Mouse (Mus musculus): ENCODE measurements around the gene Fadd.

Gene Fadd

DNA sequence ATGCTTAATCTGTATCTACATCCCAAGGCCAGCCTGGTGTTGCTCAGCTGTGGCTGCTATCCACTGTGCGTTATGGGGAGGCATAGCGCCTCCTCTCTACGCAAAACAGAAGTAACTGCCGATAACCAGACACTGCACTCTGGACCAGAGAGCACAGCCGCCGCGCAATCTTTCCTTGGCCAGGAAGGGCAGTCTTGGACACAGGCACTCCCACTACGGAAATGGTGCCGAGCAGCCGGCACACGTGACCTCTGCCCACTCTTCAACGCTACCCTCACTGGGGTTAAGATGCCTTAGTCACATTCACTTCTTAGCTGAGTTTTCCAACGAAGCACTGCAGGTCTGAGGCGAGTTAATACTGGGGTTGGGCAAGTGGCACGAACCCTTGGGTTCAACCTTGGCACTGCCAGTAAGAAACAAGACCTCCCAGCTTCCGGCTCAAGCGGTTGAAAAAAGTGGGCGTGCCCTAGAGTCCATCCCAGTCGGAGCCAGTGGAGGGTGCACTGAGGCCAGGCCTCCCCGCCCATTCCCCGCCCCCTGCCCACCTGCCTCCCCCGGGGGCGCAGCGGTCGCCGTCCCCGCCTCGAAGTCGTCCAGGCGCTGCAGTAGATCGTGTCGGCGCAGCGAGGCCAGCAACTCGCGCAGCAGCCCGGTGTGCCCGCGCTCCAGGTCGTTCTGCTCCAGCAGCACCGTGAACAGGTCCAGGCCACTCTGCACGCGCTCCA, 542 bp downstream of the Fadd start:
- DNase-seq (ENCODE audit: low read depth, low spot score), result peak; percentile 83

DNA sequence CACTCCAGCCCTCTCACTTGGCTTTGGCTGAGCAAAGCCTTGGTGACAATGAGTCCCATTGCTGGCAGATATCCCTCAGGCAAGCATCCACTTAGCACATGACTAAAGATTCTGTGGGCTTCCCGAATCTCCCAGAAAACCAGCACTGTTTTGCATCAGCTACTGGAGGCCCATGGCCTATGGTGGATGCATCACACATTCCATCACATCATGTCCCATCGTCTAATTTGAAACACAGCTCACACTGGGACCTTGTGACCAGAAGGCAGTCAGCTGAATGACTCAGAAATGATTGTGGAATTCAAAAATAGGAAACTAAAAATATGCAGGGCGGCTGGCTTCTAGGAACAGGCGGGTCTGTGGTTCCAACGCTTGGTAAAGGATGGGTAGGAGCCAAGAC, 4.4 kb downstream of the Fadd start:
- no peak for DNase-seq (ENCODE audit: low read depth, low spot score)

DNA sequence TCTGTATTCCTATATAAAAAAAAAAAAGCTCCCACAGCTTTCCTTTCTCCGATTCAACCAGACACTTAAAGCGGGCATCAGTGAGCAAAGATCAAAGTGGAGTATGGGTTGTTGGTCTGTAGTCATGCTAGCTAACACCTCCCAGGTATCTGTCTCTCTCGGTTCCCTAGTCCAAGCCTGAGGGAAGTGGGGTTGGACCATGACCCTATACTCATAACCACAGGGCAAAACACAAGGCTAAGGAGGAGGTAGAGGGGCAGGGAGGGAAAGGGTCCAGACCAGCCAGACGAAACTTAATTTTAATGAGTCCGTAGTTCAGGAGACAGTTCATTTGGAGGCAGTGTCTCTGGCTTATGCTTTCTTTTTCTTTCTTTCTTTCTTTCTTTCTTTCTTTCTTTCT, 10.0 kb downstream of the Fadd start:
- no peak for DNase-seq (ENCODE audit: low read depth, low spot score)

DNA sequence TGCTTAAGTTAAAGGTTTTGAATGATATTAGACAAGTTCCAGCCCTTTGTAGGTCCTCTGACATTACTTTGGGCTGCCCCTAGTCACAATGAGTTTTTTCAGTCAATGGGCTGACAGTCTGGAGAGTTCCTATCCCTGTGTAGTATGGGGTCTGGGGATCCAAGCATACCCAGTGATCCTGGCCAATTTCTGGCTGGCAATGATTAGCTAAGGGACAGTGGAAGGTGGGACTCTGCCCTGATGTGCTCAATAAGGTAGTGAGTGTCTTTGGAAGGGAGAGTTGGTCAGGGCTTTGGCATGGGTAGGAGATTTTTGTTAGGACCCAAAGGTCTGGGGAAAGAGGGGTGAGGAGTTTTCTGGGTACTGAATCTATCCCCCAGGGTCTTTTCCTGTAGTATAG, 10.7 kb downstream of the Fadd start:
- no peak for DNase-seq (ENCODE audit: low read depth, low spot score)

DNA sequence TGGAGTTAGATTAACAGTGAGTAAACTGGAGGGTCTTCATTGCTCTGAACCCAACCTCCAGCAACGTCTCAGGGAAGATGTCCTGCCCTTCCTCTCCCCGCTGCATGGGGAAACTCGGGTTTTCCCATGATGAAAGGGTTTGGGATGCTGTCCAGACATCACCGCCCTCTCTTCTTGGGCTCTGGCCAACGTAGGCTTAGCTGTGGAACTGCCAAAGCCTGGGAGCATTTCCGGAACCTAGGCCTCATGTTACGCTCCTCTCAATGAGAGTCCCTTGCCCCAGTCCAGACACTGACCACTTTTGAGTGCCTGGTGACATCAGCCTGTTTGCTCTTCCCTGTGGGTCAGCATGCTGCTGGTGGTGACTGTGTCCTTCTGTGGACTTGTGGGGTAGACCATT, 12.8 kb downstream of the Fadd start:
- DNase-seq (ENCODE audit: low read depth, low spot score), result no peak

DNA sequence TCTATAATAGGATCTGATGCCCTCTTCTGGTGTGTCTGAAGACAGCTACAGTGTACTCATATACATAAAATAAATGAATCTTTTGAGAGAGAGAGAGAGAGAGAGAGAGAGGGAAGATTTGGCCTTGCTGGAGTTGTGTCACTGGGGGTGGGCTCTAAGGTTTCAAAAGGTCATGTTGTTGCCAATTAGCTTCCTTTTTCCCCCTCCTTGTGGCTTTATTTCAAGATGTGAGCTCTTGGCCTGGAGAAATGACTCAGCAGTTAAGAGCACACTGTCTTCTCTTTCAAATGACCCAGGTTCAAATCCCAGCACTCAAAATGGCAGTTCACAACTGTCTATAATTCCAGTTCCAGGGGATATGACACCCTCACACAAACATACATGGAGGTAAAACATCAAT, 14.2 kb downstream of the Fadd start:
- no peak for DNase-seq (ENCODE audit: low read depth, low spot score)

DNA sequence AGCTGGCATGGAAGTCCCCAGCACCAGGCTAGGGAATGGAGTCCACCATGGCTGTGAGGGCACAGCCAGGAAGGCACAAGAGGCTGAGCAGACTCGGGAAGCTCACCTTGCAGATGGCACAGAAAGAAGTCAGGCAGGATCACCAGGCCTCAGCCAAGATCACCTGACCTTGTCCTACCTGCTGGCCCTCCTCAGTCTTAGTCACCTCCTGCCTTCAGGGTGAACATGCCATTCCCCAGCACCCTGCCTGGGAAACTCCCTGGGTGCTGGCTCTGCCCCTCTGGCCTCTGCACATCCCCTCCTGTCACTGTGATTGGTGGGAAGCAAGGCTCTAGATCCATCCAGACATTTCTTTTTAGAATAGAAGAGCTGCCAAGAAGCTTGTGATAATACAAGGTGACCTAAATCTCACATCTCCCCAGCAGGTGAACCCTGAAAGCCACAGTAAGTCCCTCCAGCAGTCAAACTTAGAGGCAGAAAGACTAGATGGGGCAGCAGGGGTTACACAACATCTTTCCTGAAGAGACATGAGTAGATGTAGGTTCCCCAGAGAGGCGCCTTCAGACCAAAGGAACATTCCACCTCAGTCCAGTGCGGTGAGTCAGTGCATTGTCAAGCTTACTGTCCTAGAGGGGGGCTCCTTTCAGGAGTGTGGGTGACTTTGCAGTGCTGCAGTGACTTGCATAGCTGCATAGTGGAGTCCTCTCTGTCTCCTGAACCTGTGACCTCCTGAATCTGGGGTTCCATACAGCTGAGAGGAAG, 15.2 kb downstream of the Fadd start:
- no peak for DNase-seq (ENCODE audit: low read depth, low spot score)

DNA sequence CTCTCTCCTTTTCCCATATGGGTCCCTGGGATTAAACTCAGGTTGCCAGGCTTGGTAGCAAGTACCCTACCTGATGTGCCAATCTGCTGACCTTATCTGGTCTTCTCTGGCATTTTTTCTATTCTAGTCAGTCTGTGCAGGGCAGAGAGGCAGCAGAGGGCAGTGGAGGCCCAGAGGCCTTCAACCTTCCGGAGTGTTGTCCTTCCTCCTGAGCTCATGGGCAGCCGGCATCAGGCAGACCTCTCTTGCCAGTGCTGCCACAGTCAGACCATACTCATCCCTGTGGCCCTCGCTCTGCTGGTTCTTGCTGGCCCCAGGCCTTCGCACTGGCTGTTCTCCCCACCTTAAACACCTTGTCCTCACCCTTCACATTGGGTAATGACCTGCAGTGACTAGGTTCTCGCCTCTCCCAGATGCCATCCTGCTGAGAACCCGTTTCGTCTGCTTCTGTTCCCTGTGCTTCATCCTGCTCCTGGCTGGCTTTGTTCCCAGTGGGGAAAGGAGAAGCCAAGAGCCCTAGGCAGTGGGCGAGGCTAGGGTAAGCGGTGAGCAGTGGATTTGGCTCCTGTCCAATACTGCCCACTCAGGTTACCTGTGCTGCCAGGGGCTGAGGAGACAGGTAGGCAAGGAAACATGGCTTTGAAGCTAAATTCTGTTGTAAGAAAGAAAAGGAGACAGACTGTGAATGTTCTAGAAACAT, 18.7 kb downstream of the Fadd start:
- no peak for DNase-seq (ENCODE audit: low read depth, low spot score)

DNA sequence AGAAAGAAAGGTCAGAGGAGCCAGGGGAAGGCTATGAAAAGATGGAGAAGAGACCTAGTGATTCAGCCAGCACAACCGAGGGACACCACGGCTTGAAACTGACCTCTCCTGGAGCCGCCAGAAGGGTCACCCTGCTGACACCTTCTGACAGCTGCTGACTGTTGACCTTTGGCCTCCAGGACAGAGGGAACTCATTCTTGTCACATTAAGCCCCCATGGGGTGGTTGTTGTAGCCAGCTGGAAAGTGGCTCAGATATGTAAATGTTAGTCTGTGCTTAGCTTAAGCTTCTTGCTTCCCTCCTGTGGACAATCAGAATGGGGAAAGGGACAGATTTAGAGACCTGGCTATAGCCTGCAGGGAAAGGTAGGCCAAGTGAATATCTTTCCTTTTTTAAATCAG, 20.2 kb downstream of the Fadd start:
- peak; percentile 56 for DNase-seq (ENCODE audit: low read depth, low spot score)

DNA sequence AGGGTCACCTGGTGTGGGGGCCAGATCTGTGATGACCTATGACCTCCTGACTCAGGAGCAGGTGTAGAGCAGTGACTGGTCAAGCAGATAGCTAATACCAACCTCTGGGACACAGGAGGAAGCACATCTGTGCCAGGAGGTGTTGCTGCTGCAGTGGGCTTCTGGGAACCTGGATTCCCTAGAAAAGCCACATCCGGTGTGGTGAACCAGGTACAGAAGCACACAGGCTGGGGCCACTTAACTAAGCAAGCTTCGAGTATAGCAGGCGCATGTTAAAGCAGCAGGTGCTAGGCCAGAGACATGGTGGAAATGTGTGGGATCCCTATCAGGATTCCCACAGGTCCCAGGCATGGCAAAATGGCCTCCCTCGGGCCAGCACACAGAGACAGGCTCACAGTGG, 21.7 kb downstream of the Fadd start:
- DNase-seq (ENCODE audit: low read depth, low spot score), result no peak

DNA sequence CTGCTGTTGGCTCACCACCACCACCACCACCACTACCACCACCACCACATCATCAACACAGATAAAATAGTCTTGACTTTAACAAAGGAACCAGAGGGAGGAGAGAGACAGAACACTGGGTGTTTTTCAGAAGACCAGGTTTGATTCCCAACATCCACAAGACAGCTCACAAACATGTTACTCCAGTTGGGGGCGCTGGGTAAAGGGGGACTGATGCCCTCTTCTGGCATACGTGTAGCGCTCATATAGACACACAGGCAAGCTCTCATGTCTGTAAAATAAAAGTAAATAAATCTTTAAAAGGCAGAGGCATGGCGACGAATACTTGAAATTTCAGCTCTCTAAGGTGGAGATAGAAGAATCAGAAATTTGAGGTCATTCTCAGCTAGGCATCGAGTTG, 23.7 kb downstream of the Fadd start:
- no peak for DNase-seq (ENCODE audit: low read depth, low spot score)

DNA sequence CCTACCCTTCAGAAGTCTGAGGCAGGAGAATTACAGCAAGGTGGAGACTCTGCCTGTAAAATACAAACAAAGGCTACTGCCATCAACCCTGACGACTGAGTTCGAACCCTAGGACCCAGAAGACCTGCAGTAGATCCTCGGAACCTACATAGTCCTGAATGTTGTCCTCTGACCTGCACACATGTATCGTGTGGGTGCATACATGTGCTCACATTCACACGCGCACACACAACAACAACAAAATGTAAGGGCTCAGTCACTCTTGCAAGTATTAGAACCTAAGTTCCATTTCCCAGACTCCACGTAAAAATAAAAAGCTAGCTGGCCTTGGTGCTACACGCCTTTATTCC, 28.2 kb downstream of the Fadd start:
- no peak for DNase-seq (ENCODE audit: low read depth, low spot score)

DNA sequence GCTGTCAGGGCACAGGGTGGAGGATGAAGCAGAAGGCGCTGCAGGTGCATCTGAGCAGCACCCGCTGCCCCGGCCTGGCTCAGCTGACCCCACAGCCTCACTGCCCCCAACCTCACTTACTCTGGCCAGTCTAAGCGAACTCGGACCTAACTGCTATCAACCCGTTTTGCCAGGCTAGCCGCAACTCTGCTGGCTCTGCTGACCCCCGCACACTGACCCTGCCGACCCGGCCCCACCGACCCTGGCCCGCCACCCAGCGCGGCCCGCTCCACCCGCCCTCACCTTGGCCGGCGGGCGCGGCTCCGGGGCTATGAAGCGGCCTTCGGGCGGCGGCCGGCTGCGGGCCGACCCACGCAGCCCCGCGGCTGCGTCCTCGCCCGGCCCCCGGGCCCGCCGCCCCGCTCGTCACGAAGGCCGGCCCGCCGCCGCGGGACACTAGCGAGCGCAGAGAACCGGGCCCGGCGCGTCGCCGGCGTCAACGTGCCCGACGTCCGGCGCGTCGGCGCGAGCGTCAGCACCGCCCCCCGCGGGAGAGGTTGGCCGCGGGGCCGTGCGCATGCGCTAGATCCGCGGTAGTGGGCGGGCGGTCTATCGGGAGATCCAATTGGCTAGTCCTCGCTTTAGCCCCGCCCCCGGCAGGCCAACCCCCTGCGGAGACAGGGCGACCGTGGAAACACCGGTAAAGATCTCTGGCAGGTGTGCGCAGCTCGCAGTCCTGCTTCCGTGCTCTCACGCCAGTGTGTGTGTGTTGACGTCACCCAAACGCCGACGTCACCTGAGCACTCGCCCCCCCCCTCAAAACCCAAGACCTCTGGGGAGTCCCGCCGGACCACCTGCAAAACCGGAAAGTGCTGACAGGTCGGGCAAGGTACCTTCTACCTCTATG, 28.8 kb downstream of the Fadd start, which contains the start of gene Ppfia1:
Gene Ppfia1 (minus strand): TSS at position 493 of the 886 bp plus-strand sequence.
- DNase-seq (ENCODE audit: low read depth, low spot score), result peak; percentile 97

DNA sequence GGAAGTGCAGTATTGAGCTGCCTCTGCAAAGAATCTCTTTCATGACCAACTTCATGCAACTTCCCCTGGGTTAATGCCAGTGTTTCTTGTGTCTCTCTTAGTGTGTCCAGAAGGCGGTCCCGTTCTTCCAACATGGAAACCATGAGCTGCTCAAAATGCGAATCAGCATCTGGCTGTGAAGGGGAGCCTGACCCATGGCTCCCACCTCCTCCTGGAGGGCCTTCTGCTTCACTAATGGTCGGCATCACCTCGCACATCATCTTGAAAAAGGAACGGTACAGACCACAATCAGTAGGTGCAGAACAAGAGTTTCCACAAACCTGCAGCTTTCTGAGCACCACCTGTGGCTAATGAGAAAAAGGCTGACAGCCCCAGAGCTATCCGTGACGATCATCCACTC, 30.0 kb downstream of the Fadd start:
- DNase-seq (ENCODE audit: low read depth, low spot score), result no peak

DNA sequence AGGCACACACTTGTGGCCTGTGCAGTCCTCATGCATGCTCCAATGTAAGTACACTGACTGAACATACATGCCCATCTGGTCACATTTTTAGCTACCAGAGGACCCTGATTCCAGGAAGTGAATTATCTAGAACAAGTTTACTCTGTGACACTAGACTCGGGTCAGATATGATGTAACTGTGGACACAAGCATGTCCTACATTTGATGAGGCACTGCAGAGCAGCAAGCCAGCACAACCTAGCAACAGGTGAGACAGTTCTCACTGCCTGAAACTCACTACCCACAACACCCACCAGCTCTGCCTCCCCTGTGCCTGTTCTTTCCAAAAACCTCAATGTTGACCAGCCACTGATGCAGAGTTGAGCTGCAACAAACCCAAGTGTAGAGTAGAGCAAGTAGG, 31.5 kb downstream of the Fadd start:
- no peak for DNase-seq (ENCODE audit: low read depth, low spot score)

DNA sequence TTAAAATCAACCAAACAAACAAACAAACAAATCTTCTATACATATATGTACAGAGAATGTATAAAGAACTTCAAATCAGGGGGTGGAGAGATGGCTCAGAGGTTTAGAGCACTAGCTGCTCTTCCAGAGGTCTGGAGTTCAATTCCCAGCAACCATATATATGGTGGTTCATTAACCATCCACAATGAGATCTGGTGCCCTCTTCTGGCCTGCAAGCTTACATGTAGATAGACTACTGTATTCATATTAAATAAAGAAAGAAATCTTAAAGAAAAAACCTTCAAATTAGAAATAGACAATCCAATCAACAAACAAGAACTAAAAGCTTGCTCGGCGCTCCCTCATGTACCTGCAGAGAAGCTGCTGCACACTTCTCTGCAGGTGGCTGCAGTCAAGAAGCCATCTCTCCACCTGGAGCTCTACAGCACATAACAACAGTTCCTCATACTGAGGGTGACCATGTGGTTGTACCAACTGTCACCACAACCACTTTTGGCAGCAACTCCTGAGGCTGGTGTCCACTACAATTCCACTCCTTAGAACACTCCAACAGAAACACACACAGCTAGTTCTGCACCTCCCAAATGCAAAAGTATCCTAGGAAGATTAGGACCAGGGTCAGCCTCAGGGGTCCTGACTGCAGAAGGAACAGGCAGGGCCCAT, 32.2 kb downstream of the Fadd start:
- no peak for DNase-seq (ENCODE audit: low read depth, low spot score)

DNA sequence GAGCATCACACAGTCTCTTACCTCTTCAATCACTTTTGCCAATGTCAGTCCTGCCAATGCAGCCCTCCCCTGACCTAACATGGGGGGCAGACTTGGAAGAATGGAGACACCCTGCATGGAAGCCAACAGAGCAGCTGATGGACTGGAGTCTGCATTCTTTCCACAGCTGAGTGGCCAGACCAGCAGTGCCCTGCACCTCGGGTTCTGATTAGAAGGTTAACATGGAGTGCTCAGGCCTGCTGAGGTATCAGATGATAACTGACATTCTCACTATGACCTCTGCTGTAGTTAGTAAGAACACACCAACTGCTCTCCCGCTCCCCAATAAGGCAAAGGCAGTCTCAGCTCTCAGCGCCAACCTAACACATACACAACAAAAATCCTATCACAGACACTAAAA, 37.0 kb downstream of the Fadd start:
- DNase-seq (ENCODE audit: low read depth, low spot score), result no peak

DNA sequence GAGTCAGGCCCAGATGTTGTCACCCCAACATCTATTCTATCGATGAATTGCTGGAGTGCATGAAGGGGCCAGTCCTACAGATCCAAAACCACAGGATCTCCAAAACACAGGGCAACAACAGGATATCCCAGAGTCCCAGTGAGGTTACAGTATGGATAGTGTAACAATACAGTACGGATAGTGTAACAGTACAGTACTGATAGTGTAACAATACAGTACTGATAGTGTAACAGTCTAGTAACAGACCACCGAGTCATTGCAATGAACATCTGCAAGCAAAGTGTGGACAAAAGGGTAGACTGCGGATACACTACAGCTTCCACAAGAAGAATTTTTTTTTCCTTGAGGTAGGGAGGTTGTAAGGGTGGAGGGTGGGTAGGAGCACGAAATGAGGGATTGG, 40.9 kb downstream of the Fadd start:
- DNase-seq (ENCODE audit: low read depth, low spot score), result no peak

DNA sequence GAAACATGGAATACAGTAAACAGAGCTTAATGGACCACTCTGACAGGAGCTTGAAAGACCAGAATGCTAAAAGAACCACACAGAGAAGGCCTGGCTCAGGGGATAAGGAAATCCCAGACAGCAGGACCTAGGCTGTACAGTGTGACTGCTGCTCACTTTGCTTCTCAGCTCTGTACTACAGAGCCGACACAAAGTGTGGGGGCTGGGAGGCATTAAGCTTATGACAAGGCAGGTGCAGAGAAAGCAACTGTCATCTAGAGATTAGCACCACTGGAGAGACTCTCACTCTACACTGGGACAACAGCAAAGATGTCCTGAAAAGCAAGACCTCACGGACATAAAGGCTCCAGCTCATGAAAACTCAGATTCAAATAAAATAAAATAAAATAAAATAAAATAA, 43.1 kb downstream of the Fadd start:
- no peak for DNase-seq (ENCODE audit: low read depth, low spot score)

DNA sequence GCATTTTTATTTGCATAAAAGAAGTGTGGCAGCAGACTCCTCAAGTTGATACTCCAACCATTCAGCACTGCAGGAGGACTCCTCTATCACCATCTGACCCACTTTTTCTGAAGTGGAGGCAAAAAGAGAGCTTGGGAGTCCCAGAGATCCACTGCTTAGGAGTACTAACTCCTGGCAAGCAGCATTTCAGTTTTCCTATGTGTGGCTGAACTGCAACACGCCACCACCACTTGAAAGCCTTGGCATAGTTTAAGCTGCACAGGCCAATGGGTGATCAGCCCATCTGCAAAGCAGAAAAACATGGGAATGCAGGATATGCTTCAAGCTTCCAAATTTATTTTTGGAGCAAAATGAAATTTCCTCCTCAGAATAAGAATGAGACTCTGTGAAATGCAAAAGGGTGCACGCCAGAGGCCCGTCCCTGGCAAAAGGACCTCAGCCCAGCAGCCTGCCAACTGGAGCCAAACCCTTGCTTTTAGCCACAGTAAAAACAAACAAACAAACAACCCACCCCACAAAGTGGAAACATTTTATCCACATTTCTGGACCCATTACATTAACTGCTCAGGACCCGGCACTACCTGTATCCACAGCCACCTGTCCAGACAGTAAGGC, 44.1 kb downstream of the Fadd start:
- DNase-seq (ENCODE audit: low read depth, low spot score), result no peak

DNA sequence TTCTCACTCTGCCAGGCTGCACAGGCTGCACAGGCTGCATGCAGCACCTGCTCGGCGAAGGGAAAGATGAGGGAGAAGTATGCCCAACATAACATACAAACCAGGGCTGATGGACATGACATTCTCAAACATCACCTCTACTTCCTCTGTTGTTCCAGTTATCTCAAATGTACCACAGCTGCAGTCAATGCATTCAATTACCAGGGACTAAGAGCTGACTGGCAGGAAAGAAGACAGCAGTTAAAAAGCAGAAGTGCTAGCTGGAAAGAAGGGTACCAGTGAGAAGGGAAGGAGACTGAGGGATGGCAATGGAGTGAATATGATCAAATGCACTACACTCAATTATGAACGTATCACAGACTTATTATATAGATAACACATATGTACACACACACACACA, 45.9 kb downstream of the Fadd start:
- DNase-seq (ENCODE audit: low read depth, low spot score), result no peak

Measured in mesoderm, embryonic 11.5 days (tissue).